Mouse (Mus musculus) heart, adult 2 months (tissue): ENCODE results near the gene Tvp23b.

Source experiments
- CTCF ChIP-seq: fragments of 200-600 bp; IDR thresholded peaks from 2 replicates; pipeline ENCODE4 v1.8.1; 2022; ENCODE audit warnings: antibody characterized with exemption, mild to moderate bottlenecking, moderate library complexity
- POLR2A ChIP-seq: fragments of 200-500 bp; IDR thresholded peaks from 2 replicates; pipeline ENCODE4 v1.6.1; 2011; ENCODE audit warnings: mild to moderate bottlenecking, low read depth, low read length, control low read depth; ENCODE audit not compliant: insufficient read depth

GRCm38 (mm10) chr11:62846961-62847654 lies 32.1 kb upstream of the Tvp23b start, which contains the start of gene Fbxw10:
- TF ChIP-seq POLR2A (no peak), CTCF (no peak)
